Mouse (Mus musculus) adrenal gland (tissue): ENCODE results near the gene Unc93a2.
"Not testable (repeated sequence)": the region's sequence is repeated elsewhere in the genome, so short reads cannot be mapped to it uniquely, and the experiment has no call there.

ENCODE experiments used
- intact Hi-C: fragments of 180-260 bp; cut with DNase I; formaldehyde crosslinking; loops from one replicate; pipeline ENCODE4 v1.15.1; 2025

Gene Unc93a2

GRCm38 (mm10) chr17:7376951-7377700, 8.1 kb downstream of the Unc93a2 start:
- intact Hi-C loops: not testable (repeated sequence)

- intact Hi-C loops: not testable (repeated sequence)
Observed at GRCm38 (mm10) chr17:7371879-7372278, 13.4 kb downstream of the Unc93a2 start, which contains the start of gene Gm49630. Gene Gm49630, minus strand, starts transcription at chr17:7371979.

DNA sequence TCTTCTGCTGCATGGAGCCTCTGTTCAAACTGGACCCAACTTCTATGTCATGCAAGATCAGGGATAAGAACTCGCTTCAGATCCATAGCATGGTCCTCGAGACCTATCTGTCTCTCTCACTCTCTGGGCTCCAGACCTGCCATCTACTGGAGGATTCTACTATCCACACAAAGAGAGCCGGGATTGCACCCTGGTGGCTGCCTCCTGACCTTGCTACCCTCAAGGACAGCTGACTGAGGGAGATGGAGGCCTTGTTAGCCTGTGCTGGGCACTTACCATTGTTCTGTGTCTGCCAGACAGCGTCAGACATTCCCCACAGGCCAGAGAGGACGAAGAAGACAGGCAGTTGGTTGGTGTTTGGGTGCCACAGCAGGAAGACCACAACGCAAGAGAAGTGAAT, 15.9 kb downstream of the Unc93a2 start:
- intact Hi-C loops: not testable (repeated sequence)

- intact Hi-C loops: not testable (repeated sequence)
Observed at GRCm38 (mm10) chr17:7366676-7367374, 18.4 kb downstream of the Unc93a2 start.

DNA sequence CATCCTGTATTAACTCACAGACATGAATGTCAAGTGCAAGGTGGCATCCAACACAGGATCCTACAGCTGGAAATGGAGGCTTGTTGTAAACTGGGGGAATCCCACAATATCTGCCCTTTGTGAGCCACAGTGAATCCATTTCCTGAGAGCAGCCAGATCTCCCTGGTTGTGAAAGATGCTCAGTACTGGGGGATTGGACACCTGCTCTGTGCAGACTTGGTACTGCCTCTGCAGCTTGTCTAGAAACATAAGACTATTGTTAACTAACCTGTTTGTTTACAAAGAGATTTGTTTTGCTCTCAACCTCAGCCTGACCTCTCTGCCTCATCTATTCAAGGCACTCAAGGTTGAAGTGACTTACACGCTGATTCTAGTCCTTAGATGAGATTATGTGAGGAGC, 19.0 kb downstream of the Unc93a2 start:
- intact Hi-C loops: not testable (repeated sequence)

GRCm38 (mm10) chr17:7365615-7366014, 19.6 kb downstream of the Unc93a2 start:
- intact Hi-C loops: not testable (repeated sequence)

DNA sequence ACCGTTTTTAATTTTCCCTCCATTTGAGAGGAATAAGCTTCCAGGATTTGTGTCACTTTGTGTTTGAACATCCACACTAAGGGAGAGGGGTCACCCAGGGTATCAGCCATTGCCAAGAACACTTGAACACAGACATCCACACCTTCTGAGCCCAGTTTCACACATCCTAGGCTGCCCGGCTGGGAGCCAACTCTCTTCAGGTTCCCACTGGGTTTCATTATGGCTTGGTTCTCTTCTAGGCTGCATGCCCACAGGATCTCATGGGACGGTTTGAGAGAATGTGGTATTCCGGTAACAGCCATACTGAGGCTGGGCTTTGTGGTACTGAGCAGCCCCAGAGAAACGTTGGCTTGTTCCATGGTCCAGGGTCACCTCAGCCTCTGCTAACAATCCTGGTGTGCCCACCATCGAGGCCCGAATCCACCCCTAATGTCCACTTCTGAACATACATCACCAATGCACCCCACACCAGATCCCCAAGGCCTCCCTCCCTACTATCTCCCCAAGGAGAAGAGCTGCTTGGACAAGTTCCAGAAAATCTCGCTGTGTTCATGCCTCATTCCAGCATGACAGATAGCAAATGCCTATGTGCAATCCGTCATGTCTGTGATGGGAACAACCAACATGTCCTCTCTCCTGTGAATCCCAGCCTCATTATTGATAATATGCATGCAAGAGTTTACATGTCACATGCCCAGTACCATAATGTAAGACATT, 24.4 kb downstream of the Unc93a2 start:
- intact Hi-C loops: not testable (repeated sequence)

GRCm38 (mm10) chr17:7359806-7360205, 25.5 kb downstream of the Unc93a2 start:
- intact Hi-C loops: not testable (repeated sequence)

- intact Hi-C loops: not testable (repeated sequence)
Observed at GRCm38 (mm10) chr17:7352596-7352995, 32.7 kb downstream of the Unc93a2 start, which contains the start of gene Ttll2. Gene Ttll2, minus strand, starts transcription at chr17:7352696.

DNA sequence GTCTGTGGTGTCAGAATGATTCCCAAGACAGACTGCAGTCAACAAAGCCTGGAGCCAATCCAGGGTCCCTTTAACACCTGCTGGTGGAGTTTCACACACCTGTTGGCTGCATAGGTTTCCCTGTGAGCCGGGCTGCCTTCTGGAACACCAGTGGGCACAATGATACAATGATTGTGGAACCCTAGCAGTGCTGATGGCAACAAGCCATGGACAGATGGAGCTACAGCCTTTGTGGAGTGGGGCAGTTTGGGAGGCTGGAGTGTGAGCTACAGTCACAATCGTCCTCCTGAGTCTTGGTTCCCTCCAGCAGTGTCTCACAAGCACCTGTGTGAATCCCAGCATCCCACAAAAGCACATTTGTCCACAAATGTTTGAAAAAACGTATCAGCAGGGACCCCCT, 36.5 kb downstream of the Unc93a2 start:
- intact Hi-C loops: not testable (repeated sequence)

DNA sequence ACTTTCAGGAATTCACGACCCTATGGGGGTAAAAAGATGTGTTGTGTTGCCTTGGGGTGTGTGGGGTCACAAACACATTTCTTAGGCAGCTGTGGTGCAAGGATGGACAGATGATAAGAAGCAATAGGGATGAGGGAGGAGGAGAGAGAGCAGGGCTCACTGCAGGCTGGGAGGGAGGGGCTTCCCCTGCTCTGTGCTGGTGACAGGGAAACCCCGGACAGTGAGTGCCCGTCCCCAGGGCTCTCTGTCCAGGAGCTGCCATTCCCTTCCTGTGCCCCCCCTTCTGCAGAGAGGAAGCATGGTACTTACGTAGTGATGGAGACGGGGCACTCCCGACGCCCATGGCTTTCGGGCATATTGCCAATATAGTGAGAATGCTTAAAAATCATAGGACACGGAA, 47.9 kb downstream of the Unc93a2 start:
- intact Hi-C loops: not testable (repeated sequence)

GRCm38 (mm10) chr17:7332745-7333144, 52.5 kb downstream of the Unc93a2 start:
- intact Hi-C loops: not testable (repeated sequence)

DNA sequence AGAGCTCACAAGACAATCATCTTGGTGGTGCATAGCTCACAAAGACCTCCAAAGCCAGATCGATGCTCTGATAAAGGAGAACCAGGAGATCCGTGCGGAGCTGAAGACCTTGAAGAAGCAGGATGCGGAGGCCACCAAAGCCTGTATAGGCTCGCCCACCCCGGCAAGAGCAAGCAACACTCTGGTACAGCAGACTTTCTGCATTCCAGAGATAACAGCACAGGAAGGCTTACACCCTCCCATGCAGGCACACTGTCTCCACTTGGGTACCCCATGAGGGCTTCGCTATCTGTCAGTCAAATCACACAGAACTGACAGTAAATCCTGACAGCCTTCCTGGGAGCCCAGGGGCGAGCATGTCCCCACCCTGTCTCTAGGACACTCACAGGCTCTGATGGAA, 58.8 kb downstream of the Unc93a2 start:
- intact Hi-C loops: not testable (repeated sequence)

GRCm38 (mm10) chr17:7324346-7324745, 60.9 kb downstream of the Unc93a2 start, which contains the start of gene Tcp10a:
Gene Tcp10a, plus strand, starts transcription at chr17:7324646.
- intact Hi-C loops: not testable (repeated sequence)

DNA sequence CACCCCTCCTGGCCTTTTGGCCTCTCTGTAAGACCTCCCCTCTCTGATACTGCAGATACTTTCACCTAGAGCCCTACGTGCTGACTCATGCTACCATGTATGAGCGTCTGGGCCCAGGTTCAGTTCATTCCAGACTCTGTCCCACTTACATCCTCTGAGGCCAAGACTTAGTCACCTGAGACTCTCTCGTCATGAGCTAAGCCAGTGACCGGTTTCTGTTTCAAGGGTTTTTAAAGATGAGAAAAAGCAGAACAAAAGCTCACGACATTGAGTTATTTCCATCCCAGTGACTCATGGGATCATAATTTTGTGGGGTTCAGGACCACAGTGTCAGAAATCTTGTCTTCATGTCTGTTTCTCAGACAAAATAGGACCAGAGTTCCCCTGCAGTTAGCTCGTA, 65.5 kb downstream of the Unc93a2 start:
- intact Hi-C loops: not testable (repeated sequence)

- intact Hi-C loops: not testable (repeated sequence)
Observed at GRCm38 (mm10) chr17:7315693-7316382, 69.4 kb downstream of the Unc93a2 start.
